Mouse (Mus musculus) limb, embryonic 11.5 days (tissue): ENCODE measurements around the gene Angptl4. TPM values are rescaled to one million over a fixed set of nuclear protein-coding genes. Genes with fewer than 3 reads are reported as not detected.

Experiments
- ATAC-seq: fragments of 200-750 bp; cut with Nextera tagmentation; 2 replicates; pipeline ENCODE4 v1.8.0; 2017; ENCODE audit warnings: low read depth; ENCODE audit not compliant: insufficient number of reproducible peaks, low FRiP score, low TSS enrichment
- DNase-seq: peaks from one replicate; pipeline ENCODE4 v3.0.0-alpha.2; 2015; ENCODE audit warnings: low spot score
- H3K27ac ChIP-seq: fragments of 300-500 bp; sonication (generic); replicated peaks from 2 replicates; pipeline ENCODE4 v1.5.1; 2014; ENCODE audit warnings: low read depth, mild to moderate bottlenecking, low read length
- H3K27me3 ChIP-seq: fragments of 300-500 bp; sonication (generic); 2 replicates; pipeline ENCODE4 v1.6.1; 2014; ENCODE audit warnings: mild to moderate bottlenecking, low read length, mixed read lengths; ENCODE audit not compliant: control insufficient read depth, insufficient read depth
- H3K36me3 ChIP-seq: fragments of 300-500 bp; sonication (generic); 2 replicates; pipeline ENCODE4 v1.6.1; 2014; ENCODE audit warnings: mild to moderate bottlenecking, low read length, moderate library complexity, mixed read lengths; ENCODE audit not compliant: control insufficient read depth, insufficient read depth
- H3K4me1 ChIP-seq: fragments of 300-500 bp; sonication (generic); 2 replicates; pipeline ENCODE4 v1.6.1; 2014; ENCODE audit warnings: low read length, mixed read lengths; ENCODE audit not compliant: control insufficient read depth, insufficient read depth
- H3K4me2 ChIP-seq: fragments of 300-500 bp; sonication (generic); 2 replicates; pipeline ENCODE4 v1.6.1; 2014; ENCODE audit warnings: low read depth, mild to moderate bottlenecking, moderate library complexity; ENCODE audit not compliant: severe bottlenecking
- H3K4me3 ChIP-seq: fragments of 300-500 bp; sonication (generic); 2 replicates; pipeline ENCODE4 v1.5.1; 2014; ENCODE audit warnings: low read depth, low read length
- H3K9ac ChIP-seq: fragments of 300-500 bp; sonication (generic); 2 replicates; pipeline ENCODE4 v1.6.1; 2014; ENCODE audit warnings: mild to moderate bottlenecking, low read length
- H3K9me3 ChIP-seq: fragments of 300-500 bp; sonication (generic); 2 replicates; pipeline ENCODE4 v1.6.1; 2016; ENCODE audit warnings: low read length; ENCODE audit not compliant: control insufficient read depth
- WGBS: fragments of 180-500 bp; shearing (Covaris S2); extraction: QIAGEN DNeasy Blood & Tissue Kit; methylation state at CpG from one replicate; pipeline ENCODE4 v1.1.7; 2014; 5-methylcytosine and 5-hydroxymethylcytosine counted together
- polyA plus RNA-seq: library from polyadenylated mRNA; unstranded; fragments of >200 nt; fragmentation: Nextera tagmentation; extraction: Ambion mirVana; gene quantifications from 2 replicates; pipeline ENCODE4 v1.2.1, GENCODE M21; 2014

The Angptl4 gene
- polyA plus RNA-seq, 1 experiment from 2014 or later, result 43.6 TPM

DNA sequence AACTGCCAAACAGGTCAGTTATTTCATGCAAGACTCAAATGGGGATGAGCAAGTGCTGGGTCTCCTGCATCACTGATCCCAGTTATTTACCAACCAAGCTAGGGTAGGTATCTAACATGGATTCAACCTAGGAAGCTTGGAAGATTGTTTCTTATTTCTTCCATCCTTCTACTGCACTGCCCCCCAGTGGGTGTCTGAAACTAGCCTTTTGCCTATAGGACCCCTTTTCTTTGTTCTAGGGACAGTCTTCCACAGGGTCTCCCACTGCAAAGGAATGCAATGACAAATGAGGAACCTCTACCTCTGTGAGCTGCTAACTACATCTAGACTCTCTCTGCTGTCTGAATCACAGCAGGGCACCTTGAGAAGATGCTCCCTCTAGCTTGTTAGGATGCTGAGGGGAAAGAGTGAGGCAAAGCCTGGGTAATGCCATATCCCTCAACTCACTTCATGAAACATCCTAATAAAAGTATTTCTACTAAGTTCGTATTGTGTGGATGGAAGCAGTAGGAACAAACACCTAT, 40.9 kb upstream of the Angptl4 start:
- ATAC-seq, result no peak
- Histone ChIP-seq H3K4me3 (peak overlapping the region; percentile 14; the same call in 1 of the 2 replicates), H3K9me3 (no peaks in the 10 kb centered on the region), H3K9ac (no peak overlapping the region), H3K4me2 (peak overlapping the region; percentile 93; the same call in 1 of the 2 replicates), H3K36me3 (peaks cover 27% of the 10 kb centered on the region), H3K27me3 (no peaks in the 10 kb centered on the region), H3K4me1 (peaks cover 22% of the 10 kb centered on the region), H3K27ac (no peak overlapping the region)
- DNase-seq, result no peak
- WGBS, result 87% methylated on average over 1 of the region's 1 CpGs

- H3K36me3 ChIP-seq, result peaks cover 26% of the 10 kb centered on the region
- peaks cover 11% of the 10 kb centered on the region for H3K4me1 ChIP-seq
- H3K9me3 ChIP-seq, result no peaks in the 10 kb centered on the region
- H3K9ac ChIP-seq, result peak overlapping the region; percentile 61
- DNase-seq (no peak), ATAC-seq (peak; percentile 27; the same call in 1 of the 2 replicates)
- no peaks in the 10 kb centered on the region for H3K27me3 ChIP-seq
- WGBS, result 19% methylated on average over 33 of the region's 33 CpGs
- peak overlapping the region; percentile 59 for H3K27ac ChIP-seq
- H3K4me2 ChIP-seq, result peak overlapping the region; percentile 85
- peak overlapping the region; percentile 44 for H3K4me3 ChIP-seq
Measured at GRCm38 (mm10) chr17:33817969-33818643, 36.5 kb upstream of the Angptl4 start.

GRCm38 (mm10) chr17:33817184-33817968, 35.7 kb upstream of the Angptl4 start:
- under 1% methylated on average over 89 of the region's 89 CpGs for WGBS
- H3K4me1 ChIP-seq, result peaks cover 6% of the 10 kb centered on the region; the same call in 1 of the 2 replicates
- H3K9me3 ChIP-seq, result no peaks in the 10 kb centered on the region

GRCm38 (mm10) chr17:33816612-33817011, 35.0 kb upstream of the Angptl4 start:
- H3K9me3 ChIP-seq, result no peaks in the 10 kb centered on the region
- DNase-seq (no peak), ATAC-seq (no peak)
- no peak overlapping the region for H3K27ac ChIP-seq
- WGBS, result 84% methylated on average over 5 of the region's 5 CpGs
- no peak overlapping the region for H3K4me3 ChIP-seq
- H3K9ac ChIP-seq, result no peak overlapping the region
- H3K27me3 ChIP-seq, result no peaks in the 10 kb centered on the region
- peak overlapping the region; percentile 85 for H3K4me2 ChIP-seq
- H3K36me3 ChIP-seq, result peaks cover 13% of the 10 kb centered on the region
- H3K4me1 ChIP-seq, result peaks cover 6% of the 10 kb centered on the region; the same call in 1 of the 2 replicates

More at GRCm38 (mm10) chr17:33817184-33817968, 35.7 kb upstream of the Angptl4 start:
- Histone ChIP-seq H3K4me2 (peak overlapping the region; percentile 85), H3K27me3 (no peaks in the 10 kb centered on the region), H3K36me3 (peaks cover 21% of the 10 kb centered on the region), H3K9ac (peak overlapping the region; percentile 76), H3K27ac (peak overlapping the region; percentile 59), H3K4me3 (peak overlapping the region; percentile 44)
- ATAC-seq, result peak; percentile 92
- peak; percentile 95 for DNase-seq

GRCm38 (mm10) chr17:33815399-33815798, 33.8 kb upstream of the Angptl4 start:
- Histone ChIP-seq H3K4me1 (peaks cover 6% of the 10 kb centered on the region; the same call in 1 of the 2 replicates), H3K4me2 (no peak overlapping the region), H3K36me3 (peaks cover 8% of the 10 kb centered on the region; the same call in 1 of the 2 replicates), H3K4me3 (no peak overlapping the region), H3K9me3 (no peaks in the 10 kb centered on the region; the same call in 1 of the 2 replicates), H3K9ac (no peak overlapping the region), H3K27me3 (no peaks in the 10 kb centered on the region; the same call in 1 of the 2 replicates), H3K27ac (no peak overlapping the region)
- ATAC-seq (no peak), DNase-seq (no peak)
- WGBS, result 92% methylated on average over 6 of the region's 6 CpGs

DNA sequence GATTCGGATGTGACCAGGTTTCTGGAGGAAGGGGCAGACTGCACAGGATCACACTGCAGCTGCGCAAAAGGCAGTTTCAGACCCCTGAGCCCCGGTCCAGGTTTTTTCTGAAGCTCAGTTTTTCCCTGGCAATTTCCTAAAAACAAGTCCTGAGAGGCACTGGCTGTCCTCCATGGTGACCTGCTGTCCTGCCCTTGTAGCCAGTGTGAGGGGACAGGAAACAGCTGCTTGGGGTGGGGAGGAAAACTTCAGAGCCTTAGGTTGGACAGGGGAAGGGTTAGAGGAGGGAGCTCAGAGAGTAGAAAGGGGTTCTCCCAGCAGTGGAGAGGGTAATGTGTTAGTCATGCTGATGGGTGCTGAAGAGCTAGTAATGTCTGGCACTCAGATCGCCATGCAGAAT, 31.4 kb upstream of the Angptl4 start:
- ATAC-seq (no peak), DNase-seq (no peak)
- no peak overlapping the region for H3K9ac ChIP-seq
- no peaks in the 10 kb centered on the region; the same call in 1 of the 2 replicates for H3K9me3 ChIP-seq
- no peak overlapping the region for H3K4me2 ChIP-seq
- 71% methylated on average over 4 of the region's 4 CpGs for WGBS
- no peak overlapping the region for H3K4me3 ChIP-seq
- no peaks in the 10 kb centered on the region; the same call in 1 of the 2 replicates for H3K27me3 ChIP-seq
- no peaks in the 10 kb centered on the region for H3K36me3 ChIP-seq
- H3K27ac ChIP-seq, result no peak overlapping the region
- peaks cover 2% of the 10 kb centered on the region; the same call in 1 of the 2 replicates for H3K4me1 ChIP-seq

- 63% methylated on average over 3 of the region's 3 CpGs for WGBS
- Histone ChIP-seq H3K9me3 (no peaks in the 10 kb centered on the region; the same call in 1 of the 2 replicates), H3K4me1 (no peaks in the 10 kb centered on the region), H3K4me3 (no peak overlapping the region), H3K36me3 (no peaks in the 10 kb centered on the region), H3K27ac (no peak overlapping the region), H3K4me2 (no peak overlapping the region), H3K9ac (no peak overlapping the region), H3K27me3 (no peaks in the 10 kb centered on the region; the same call in 1 of the 2 replicates)
- ATAC-seq, result no peak
- DNase-seq, result no peak
Measured at GRCm38 (mm10) chr17:33812475-33812874, 30.8 kb upstream of the Angptl4 start.

- DNase-seq (peak; percentile 29), ATAC-seq (no peak)
- 33% methylated on average over 7 of the region's 7 CpGs for WGBS
- peak overlapping the region; percentile 48 for H3K4me3 ChIP-seq
- no peaks in the 10 kb centered on the region for H3K36me3 ChIP-seq
- no peaks in the 10 kb centered on the region; the same call in 1 of the 2 replicates for H3K9me3 ChIP-seq
- H3K4me2 ChIP-seq, result peak overlapping the region; percentile 69
- no peaks in the 10 kb centered on the region for H3K4me1 ChIP-seq
- no peaks in the 10 kb centered on the region; the same call in 1 of the 2 replicates for H3K27me3 ChIP-seq
- no peak overlapping the region for H3K27ac ChIP-seq
- no peak overlapping the region for H3K9ac ChIP-seq
Measured at GRCm38 (mm10) chr17:33811142-33811516, 29.5 kb upstream of the Angptl4 start.
